Mouse (Mus musculus) CH12.LX (cell line): ENCODE measurements around the gene Wwtr1. TPM values are rescaled to one million over a fixed set of nuclear protein-coding genes. Genes with fewer than 3 reads are reported as not detected.

Experiments used
- DNase-seq: peaks from one replicate; pipeline ENCODE4 v3.0.0-alpha.2; 2013; ENCODE audit errors: extremely low read depth
- H3K27ac ChIP-seq: 2 replicates; pipeline ENCODE4 v1.5.1; 2012; ENCODE audit warnings: low read depth, mild to moderate bottlenecking, control low read depth, moderate library complexity; ENCODE audit not compliant: insufficient read depth
- H3K27me3 ChIP-seq: replicated peaks from 2 replicates; pipeline ENCODE3; 2012; ENCODE audit warnings: inconsistent platforms
- H3K36me3 ChIP-seq, 2 experiments: replicated peaks in 1 of 2; 2 replicates each; pipeline versions ENCODE3 to v1.6.1; 2012; ENCODE audit warnings: inconsistent platforms in 1 of 2, low read length in 1 of 2, mild to moderate bottlenecking in 1 of 2, mixed read lengths in 1 of 2, moderate library complexity in 1 of 2; ENCODE audit not compliant: control insufficient read depth in 1 of 2, insufficient read depth in 1 of 2
- H3K4me1 ChIP-seq, 2 experiments: 2 replicates each; pipeline ENCODE4 v1.6.1; 2012; ENCODE audit warnings: inconsistent platforms in 1 of 2, moderate library complexity in 1 of 2; ENCODE audit not compliant: insufficient read depth in 2 of 2, control insufficient read depth in 1 of 2
- H3K4me2 ChIP-seq: 2 replicates; pipeline ENCODE4 v1.6.1; 2012; ENCODE audit warnings: low read depth, mild to moderate bottlenecking, control low read depth; ENCODE audit not compliant: poor library complexity, insufficient read depth, severe bottlenecking
- H3K4me3 ChIP-seq, 3 experiments: fragments of 150-350 bp in 1 of 3; sonication (generic) in 1 of 3; replicated peaks in 1 of 3; 2 replicates each; pipeline versions ENCODE3 to v1.5.1; 2011 to 2012; ENCODE audit warnings: low read depth in 2 of 3, low read length in 2 of 3, mild to moderate bottlenecking in 2 of 3, moderate library complexity in 2 of 3, control low read depth in 1 of 3, improper control_type of control experiment in 1 of 3, inconsistent platforms in 1 of 3, mixed read lengths in 1 of 3; ENCODE audit not compliant: poor library complexity in 1 of 3
- H3K79me2 ChIP-seq: replicated peaks from 2 replicates; pipeline ENCODE4 v1.6.1; 2012; ENCODE audit warnings: mild to moderate bottlenecking, moderate library complexity; ENCODE audit not compliant: control insufficient read depth, poor library complexity, insufficient read depth, severe bottlenecking; ENCODE audit errors: extremely low read depth
- H3K9ac ChIP-seq: 2 replicates; pipeline ENCODE4 v1.6.1; 2012; ENCODE audit warnings: low read depth, mild to moderate bottlenecking, control low read depth, moderate library complexity; ENCODE audit not compliant: insufficient read depth
- H3K9me3 ChIP-seq: replicated peaks from 2 replicates; pipeline ENCODE3; 2012; ENCODE audit warnings: low read length, inconsistent platforms, mixed read lengths
- CHD2 ChIP-seq: IDR thresholded peaks from 2 replicates; pipeline ENCODE4 v1.6.1; 2011; ENCODE audit warnings: low read length, improper control_type of control experiment
- E2F4 ChIP-seq: IDR thresholded peaks from 2 replicates; pipeline ENCODE4 v1.6.1; 2011; ENCODE audit warnings: low read depth, low read length, improper control_type of control experiment; ENCODE audit not compliant: insufficient replicate concordance
- GABPA ChIP-seq: IDR thresholded peaks from 2 replicates; pipeline ENCODE4 v1.6.1; 2012; ENCODE audit warnings: low read depth, low read length, improper control_type of control experiment, inconsistent platforms; ENCODE audit not compliant: insufficient replicate concordance
- JUN ChIP-seq: IDR thresholded peaks from 2 replicates; pipeline ENCODE4 v1.6.1; 2011; ENCODE audit warnings: low read depth, mild to moderate bottlenecking, low read length, improper control_type of control experiment, moderate library complexity; ENCODE audit not compliant: insufficient read depth
- MEF2A ChIP-seq: IDR thresholded peaks from 2 replicates; pipeline ENCODE4 v1.6.1; 2014; ENCODE audit warnings: low read depth, mild to moderate bottlenecking, inconsistent platforms, low read length, improper control_type of control experiment, borderline replicate concordance
- NRF1 ChIP-seq: IDR thresholded peaks from 2 replicates; pipeline ENCODE4 v1.6.1; 2014; ENCODE audit warnings: low read depth, mild to moderate bottlenecking, inconsistent platforms, low read length, improper control_type of control experiment, moderate library complexity
- RCOR1 ChIP-seq: conservative IDR thresholded peaks from 2 replicates; pipeline ENCODE4 v1.6.1; 2012; ENCODE audit warnings: low read depth, mild to moderate bottlenecking, inconsistent platforms, low read length, improper control_type of control experiment
- SIN3A ChIP-seq: IDR thresholded peaks from 2 replicates; pipeline ENCODE4 v1.6.1; 2012; ENCODE audit warnings: low read length, improper control_type of control experiment, inconsistent platforms
- TCF12 ChIP-seq: IDR thresholded peaks from 2 replicates; pipeline ENCODE4 v1.6.1; 2014; ENCODE audit warnings: low read depth, mild to moderate bottlenecking, inconsistent platforms, low read length, improper control_type of control experiment
- dilution Hi-C: fragments of 300-500 bp; cut with MboI; formaldehyde crosslinking; loops from 2 replicates; pipeline ENCODE4 v1.14.3; 2020; ENCODE audit warnings: low sequenced_read_pairs; ENCODE audit not compliant: extremely low pct_unique_long_range_greater_than_20kb, extremely low pct_ligation_motif_present
- in situ Hi-C: fragments of 300-500 bp; cut with MboI; formaldehyde crosslinking; loops from 3 replicates; pipeline ENCODE4 v1.14.3; 2019; ENCODE audit warnings: low sequenced_read_pairs, low pct_ligation_motif_present, low pct_unique_long_range_greater_than_20kb, mixed read lengths
- polyA plus RNA-seq: library from polyadenylated mRNA; unstranded; fragments of >175 nt; gene quantifications from 2 replicates; pipeline ENCODE4 v1.2.1, GENCODE M21; 2012; ENCODE audit warnings: low read depth; ENCODE audit not compliant: insufficient read length
- total RNA-seq, 2 experiments: library from RNA; depleted of rRNA; stranded (reverse); fragments of 300-350 nt in 1 of 2; fragments of >200 nt in 1 of 2; gene quantifications; 2 replicates each; pipeline ENCODE4 v1.2.3; 2012 to 2014

Wwtr1 gene
- total and polyA plus RNA-seq, 3 experiments: 12.8 to 14.8 (median 13.5) TPM

DNA sequence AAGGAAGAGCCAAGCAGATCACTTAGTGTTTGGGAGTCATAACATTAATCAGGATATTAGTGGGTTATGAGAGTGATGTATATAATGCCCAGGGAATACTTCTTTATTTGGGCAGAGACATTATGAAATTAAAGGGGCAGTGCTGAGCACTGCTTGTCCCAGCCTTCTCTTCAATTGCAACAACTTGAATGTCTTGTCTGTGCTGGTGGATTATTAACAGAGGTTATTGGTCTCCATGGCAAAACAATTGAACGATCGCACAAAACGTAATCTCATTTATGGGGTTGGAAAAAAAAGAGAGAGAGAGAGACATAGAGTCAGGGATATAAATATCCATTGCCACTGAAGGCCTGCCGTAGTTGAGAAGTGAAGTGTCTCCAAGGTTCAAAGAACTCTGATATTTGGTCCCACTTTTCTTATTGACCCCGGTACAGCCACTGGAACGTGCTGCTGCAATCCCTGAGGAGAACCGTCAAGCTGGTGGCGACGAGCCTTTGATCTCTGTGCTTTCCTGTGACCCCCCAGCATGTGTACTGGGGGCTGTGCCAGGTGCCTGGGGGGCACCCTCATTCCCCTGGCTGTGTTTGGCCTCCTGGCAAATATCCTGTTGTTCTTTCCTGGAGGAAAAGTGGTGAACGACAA is 150.5 kb downstream of the Wwtr1 start, which contains the start of gene Tm4sf4:
TSS of gene Tm4sf4 (plus strand) at position 226 of the 642 bp plus-strand sequence.
- H3K9me3 ChIP-seq: no peaks in the 10 kb centered on the region
- H3K79me2 ChIP-seq: no peaks in the 10 kb centered on the region
- no peak within 1 kb of the TSS for H3K27ac ChIP-seq
- H3K9ac ChIP-seq: no peak within 1 kb of the TSS
- H3K4me1 ChIP-seq: no peaks in the 10 kb centered on the region
- no peak for DNase-seq
- in situ Hi-C loops: no loop called here
- no peaks in the 10 kb centered on the region for H3K27me3 ChIP-seq
- TF ChIP-seq TCF12 (no peak), RCOR1 (no peak)
- TF ChIP-seq, all 38 proteins: peak for 0
- no peak within 1 kb of the TSS for H3K4me2 ChIP-seq
- no peak within 1 kb of the TSS for H3K4me3 ChIP-seq
- dilution Hi-C loops: no loop called here
- no peaks in the 10 kb centered on the region for H3K36me3 ChIP-seq

DNA sequence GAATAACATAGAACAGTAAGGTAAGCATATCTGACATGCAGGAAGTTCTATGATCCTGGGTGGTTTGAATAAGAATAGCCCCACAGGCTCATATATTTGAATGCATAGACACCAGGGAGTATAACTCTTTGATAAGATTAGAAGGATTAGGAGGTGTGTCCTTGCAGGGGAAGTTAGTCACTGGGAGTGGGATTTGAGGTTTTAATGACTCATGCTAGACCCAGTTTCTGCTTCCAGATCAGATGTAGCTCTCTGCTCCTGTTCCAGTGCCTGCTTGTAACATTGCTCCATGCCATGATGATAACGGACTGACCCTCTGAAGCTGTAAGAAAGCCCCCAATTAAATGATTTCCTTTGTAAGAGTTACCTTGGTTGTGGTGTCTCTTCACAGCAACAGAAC is 155.1 kb downstream of the Wwtr1 start:
- in situ Hi-C loops: no loop called here
- H3K4me2 ChIP-seq: no peak overlapping the region
- H3K27ac ChIP-seq: no peak overlapping the region
- no peak overlapping the region for H3K9ac ChIP-seq
- no peak for TF ChIP-seq GABPA
- no peak for TF ChIP-seq JUN
- TF ChIP-seq CHD2: no peak
- no peak for TF ChIP-seq NRF1
- TF ChIP-seq E2F4: no peak
- TF ChIP-seq, all 38 proteins: peak for 0
- Histone ChIP-seq H3K27me3 (no peaks in the 10 kb centered on the region), H3K79me2 (no peaks in the 10 kb centered on the region), H3K4me1 (no peaks in the 10 kb centered on the region), H3K36me3 (no peaks in the 10 kb centered on the region), H3K9me3 (no peaks in the 10 kb centered on the region), H3K4me3 (no peak overlapping the region)
- no peak for DNase-seq
- dilution Hi-C loops: no loop called here

DNA sequence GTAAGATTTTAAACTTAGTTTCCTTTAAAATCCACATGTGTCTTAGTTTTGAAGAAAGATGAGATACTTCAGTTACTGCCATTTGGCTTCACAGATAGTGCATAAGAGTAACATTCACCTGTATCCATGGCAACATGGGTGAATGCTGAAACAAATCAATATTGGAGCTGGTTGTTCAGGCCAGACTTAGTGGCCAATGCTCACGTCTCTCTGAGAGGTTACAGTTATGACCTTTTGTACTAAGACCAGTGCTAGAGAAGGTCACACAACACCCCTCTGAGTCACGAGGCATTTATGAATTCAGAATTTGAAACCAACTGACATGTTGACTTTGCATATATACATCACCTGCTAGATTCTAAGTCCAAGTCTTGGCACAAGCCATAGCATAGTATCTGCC is 155.5 kb downstream of the Wwtr1 start:
- Histone ChIP-seq H3K9me3 (no peaks in the 10 kb centered on the region), H3K27ac (no peak overlapping the region), H3K9ac (no peak overlapping the region), H3K4me2 (no peak overlapping the region), H3K4me3 (no peak overlapping the region), H3K27me3 (no peaks in the 10 kb centered on the region), H3K36me3 (no peaks in the 10 kb centered on the region), H3K79me2 (no peaks in the 10 kb centered on the region), H3K4me1 (no peaks in the 10 kb centered on the region)
- TF ChIP-seq MEF2A (no peak), CHD2 (no peak), SIN3A (no peak)
- in situ Hi-C loops (no loop called here), dilution Hi-C loops (no loop called here)
- DNase-seq: no peak
